Mouse (Mus musculus): ENCODE results near the gene Rsph14. TPM values are rescaled to one million over a fixed set of nuclear protein-coding genes. Genes with fewer than 3 reads are reported as not detected.

Gene Rsph14
- total RNA-seq, 2 experiments from 2014 or later, result 0.28 TPM; not detected in 1

DNA sequence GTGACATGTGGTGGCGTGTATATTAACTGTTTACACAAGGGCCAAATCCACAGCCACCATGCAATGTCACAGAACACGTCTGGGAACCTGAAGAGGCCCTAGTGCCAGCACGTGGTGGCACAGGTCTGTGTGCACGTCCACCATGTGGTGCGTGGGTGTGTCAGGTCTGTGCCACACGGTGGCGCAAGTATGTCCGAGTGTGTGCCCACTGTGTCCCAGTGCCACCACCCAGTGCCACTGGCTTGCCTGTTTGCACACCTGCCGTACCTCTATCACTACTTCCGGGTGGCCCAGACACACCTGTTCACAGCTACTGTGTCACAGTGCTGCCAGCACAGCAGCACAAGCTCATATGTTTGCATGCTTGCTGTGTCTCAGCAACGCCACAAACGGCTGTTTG is 97.9 kb downstream of the Rsph14 start:
- DNase-seq (ENCODE audit: low spot score in 2 of 2), result no peak

DNA sequence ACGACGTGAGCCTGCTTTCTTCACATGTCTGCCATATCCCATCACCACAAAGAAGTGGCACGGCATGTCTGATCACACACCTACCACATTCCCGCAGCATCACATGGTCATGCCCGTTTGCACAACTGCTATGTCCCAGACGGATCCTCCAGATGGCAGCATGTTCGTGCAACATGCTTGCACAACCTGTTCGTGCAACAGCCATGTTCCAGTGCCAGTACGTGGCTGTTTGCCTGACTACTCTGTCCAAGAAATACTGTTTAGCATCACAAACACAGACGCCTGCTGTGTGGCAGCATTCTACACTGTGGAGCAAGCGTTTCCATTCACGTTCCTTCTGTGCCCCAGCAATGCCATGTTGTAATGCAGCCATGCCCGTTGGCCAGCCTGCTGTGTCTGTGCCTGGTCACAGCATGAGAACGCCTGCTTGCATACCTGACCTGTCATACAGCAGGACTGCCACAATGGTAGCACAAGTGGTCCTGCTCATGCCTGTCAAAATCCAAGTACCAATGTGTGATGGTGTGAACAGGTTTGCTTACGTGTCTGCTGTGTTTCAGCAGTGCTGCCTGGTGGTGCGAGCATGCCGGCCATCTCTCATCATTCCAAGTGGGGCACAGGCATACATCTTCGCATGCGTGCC is 98.7 kb downstream of the Rsph14 start:
- no peak for DNase-seq (ENCODE audit: low spot score in 2 of 2)

- no peak for DNase-seq (ENCODE audit: low spot score in 2 of 2)
These were observed 99.9 kb downstream of the Rsph14 start for GRCm38 (mm10) chr10:74932487-74932886.

DNA sequence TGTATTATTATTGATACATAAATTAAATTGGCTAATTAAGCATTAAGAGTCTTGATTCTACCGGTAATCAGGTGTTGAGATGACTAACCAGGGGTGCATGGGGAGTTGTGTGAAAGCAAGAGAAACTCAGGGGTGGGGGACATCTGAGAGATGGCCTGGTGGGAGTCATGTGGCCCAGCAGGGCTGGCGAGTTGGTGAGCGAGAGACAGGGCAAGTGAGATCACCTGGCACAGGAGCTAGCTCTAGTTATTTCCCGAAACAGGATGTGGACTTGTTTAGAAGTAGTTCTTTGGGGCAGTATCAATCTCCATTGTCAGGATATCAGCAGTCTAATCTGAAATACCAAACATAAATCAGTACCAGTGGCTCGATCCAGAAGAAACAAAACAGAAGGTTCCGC is 100.8 kb downstream of the Rsph14 start:
- DNase-seq (ENCODE audit: low spot score in 2 of 2), result no peak

GRCm38 (mm10) chr10:74930541-74930940 is 101.8 kb downstream of the Rsph14 start:
- no peak for DNase-seq (ENCODE audit: low spot score in 2 of 2)

DNA sequence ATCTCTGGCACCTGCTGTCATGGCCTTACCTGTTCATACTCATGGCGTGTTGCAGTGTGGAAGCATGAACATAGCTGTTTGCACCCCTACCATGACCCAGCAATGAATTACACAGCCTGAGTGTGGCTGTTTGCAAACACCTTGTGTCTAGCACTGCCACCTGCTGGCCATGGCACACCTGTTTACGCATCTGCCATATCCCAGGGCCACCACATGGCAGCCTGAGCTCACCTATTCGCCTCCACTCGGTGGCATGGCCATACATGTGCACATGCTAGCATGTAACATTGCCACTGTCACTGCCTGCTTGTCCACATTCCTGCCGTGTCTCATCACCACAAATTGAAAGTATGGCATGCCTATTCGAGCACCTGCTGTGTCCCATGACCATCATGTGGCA is 102.8 kb downstream of the Rsph14 start:
- no peak for DNase-seq (ENCODE audit: low spot score in 2 of 2)

GRCm38 (mm10) chr10:74928276-74928675 is 104.1 kb downstream of the Rsph14 start:
- no peak for DNase-seq (ENCODE audit: low spot score in 2 of 2)

DNA sequence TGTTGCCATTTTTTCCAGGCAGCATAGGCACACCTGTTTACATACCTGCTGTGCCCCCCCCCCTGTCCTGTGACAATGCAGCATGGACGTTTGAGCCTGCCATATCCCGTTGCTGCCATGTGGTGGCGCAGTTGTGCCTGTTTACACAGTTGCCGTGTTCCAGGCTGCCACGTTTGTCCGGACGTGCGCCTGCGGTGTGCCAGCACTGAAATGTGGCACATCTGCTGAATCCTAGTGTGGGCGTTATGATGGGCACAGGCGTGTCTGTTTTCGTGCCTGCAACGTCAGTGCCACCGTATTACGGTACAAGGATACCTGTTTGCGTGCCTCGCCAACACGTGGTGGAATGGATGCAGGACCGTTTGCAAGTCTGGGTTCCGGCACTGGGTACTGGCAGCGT is 107.1 kb downstream of the Rsph14 start:
- DNase-seq (ENCODE audit: low spot score in 2 of 2), result peak; percentile 69 to 78

DNA sequence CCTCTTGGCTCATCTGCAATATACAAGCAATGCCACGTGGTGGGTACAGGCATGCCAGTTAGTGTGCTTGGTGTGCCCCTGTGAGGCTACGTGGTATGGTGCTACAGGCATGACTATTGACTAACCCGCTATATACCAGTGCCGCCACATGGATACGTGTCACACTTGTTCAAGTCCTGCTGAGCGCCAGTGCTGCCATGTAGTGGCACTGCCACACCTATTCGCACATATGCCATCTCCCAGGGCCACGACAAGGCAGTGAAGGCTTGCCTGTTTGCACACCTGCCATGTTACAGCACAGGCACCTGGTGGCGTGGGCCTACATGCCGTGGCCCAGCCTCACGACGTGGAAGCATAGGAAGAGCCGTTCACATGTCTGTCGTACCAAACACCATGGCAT is 108.1 kb downstream of the Rsph14 start:
- no peak for DNase-seq (ENCODE audit: low spot score in 2 of 2)

DNA sequence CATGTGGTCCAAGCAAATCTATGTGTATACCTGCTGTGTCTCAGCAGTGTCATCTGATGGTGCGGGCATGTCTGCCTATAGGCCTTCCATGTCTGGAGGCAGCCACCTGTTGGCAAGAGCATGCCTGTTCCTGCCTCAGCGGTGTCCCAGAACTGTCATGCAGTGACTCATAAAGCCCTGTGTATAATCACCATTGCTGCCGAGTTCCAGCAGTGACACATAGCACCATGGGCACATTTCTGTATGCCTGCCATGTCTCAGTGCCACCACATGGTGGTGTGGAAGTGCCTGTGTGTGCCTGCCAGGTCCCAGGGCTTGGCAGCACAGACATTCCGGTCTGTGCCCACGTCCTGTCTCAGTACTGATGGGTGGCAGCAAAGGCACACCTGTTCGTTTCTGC is 109.6 kb downstream of the Rsph14 start:
- peak; percentile 48 to 58 for DNase-seq (ENCODE audit: low spot score in 2 of 2)

GRCm38 (mm10) chr10:74921614-74922013 is 110.8 kb downstream of the Rsph14 start:
- DNase-seq (ENCODE audit: low spot score in 2 of 2), result no peak

DNA sequence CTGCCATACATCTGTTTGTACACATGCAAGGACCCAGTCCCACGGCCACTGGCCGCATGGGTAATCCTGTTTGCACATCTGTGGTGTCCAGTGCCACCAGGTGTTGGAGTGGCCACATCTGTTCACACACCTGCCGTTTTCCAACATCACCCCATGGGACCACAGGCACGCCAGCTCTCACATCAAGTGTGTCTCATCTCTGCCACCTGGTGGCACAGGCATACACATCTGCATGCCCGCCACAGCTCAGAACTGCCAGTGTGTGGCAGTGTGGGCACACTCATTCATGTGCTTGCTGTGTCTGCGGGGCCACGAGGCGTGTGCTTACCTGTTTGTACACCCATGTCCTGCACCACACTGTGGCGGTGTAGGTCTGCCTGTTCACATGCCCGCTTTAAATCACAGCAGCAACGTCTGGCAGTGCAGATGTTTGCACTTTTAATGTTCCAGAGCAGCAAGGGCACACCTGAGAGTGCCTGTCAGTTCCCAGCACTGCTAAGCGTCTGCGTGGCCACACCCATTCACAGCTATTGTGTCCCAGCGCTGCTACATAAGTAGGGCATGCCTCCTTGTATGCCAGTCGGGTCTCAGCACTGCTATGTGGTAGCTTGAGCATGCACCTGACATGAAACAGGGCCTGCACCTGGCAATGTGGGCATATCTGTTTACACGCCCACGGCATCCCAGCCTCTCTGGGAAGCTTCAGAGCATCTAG is 111.4 kb downstream of the Rsph14 start:
- peak; percentile 61 to 69 for DNase-seq (ENCODE audit: low spot score in 2 of 2)

GRCm38 (mm10) chr10:74919277-74919676 is 113.1 kb downstream of the Rsph14 start:
- no peak for DNase-seq (ENCODE audit: low spot score in 2 of 2)

DNA sequence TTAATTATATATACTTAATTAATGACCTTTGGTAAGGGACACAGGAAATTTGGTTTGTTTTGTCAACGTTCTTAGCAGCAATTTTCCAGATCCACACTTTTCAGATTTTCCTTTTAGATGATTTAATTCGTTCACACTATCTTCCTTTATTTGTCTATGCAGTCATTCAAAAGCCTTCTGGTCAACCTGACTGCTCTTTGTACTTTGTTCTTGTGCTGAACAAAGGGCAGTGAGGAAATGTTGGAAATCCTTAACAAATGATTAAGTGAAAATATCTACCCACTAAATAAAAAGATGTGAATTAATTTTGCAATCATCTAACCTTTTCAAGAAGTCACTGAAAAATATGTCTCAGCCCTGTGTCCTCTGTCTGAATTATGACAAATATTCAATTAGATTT is 124.0 kb downstream of the Rsph14 start:
- DNase-seq (ENCODE audit: low spot score in 2 of 2), result no peak

Other genes with a start within 250 kb of the Rsph14 start
- gene Gnaz, start 65.4 kb downstream of the Rsph14 start, total RNA-seq (2021), result 100 to 1,000 TPM; 120 to 126 TPM
- gene Rab36, start 4.5 kb upstream of the Rsph14 start, total RNA-seq (2021), result 10 to 100 TPM; 27.6 to 28.0 TPM
- gene Bcr, start 28.0 kb upstream of the Rsph14 start, total RNA-seq (2021), result 100 to 1,000 TPM; 102 to 109 TPM
- 10 to 100 TPM; 36.4 to 42.3 TPM for gene Specc1l, start 179.5 kb upstream of the Rsph14 start, total RNA-seq (2021)

Data from left cerebral cortex, adult 18-20 months (tissue).